Mouse (Mus musculus): ENCODE data around the gene Gmppa. TPM values are rescaled to one million over a fixed set of nuclear protein-coding genes. Genes with fewer than 3 reads are reported as not detected.

Gene Gmppa
- polyA plus RNA-seq, 1 experiment from 2014 or later = 88.5 TPM

- H3K4me2 ChIP-seq = no peak overlapping the region
- H3K27me3 ChIP-seq = no peaks in the 10 kb centered on the region
- H3K9me3 ChIP-seq = no peaks in the 10 kb centered on the region
- no peak overlapping the region for H3K9ac ChIP-seq
- peaks cover 25% of the 10 kb centered on the region for H3K4me1 ChIP-seq
- no peak overlapping the region for H3K27ac ChIP-seq
- no peak for ATAC-seq (ENCODE audit: borderline replicate concordance, extremely low read depth, low FRiP score, low TSS enrichment)
- 74% methylated on average over 8 of the region's 9 CpGs for WGBS
- no peak overlapping the region for H3K4me3 ChIP-seq
- no peaks in the 10 kb centered on the region for H3K36me3 ChIP-seq
Observed at GRCm38 (mm10) chr1:75438782-75439181, 3.1 kb downstream of the Gmppa start.

- H3K4me1 ChIP-seq = peaks cover 36% of the 10 kb centered on the region
- no peak overlapping the region for H3K4me2 ChIP-seq
- H3K27ac ChIP-seq = no peak overlapping the region
- H3K36me3 ChIP-seq = no peaks in the 10 kb centered on the region
- 90% methylated on average over 7 of the region's 7 CpGs for WGBS
- H3K9me3 ChIP-seq = no peaks in the 10 kb centered on the region
- H3K9ac ChIP-seq = no peak overlapping the region
- H3K27me3 ChIP-seq = peaks cover 13% of the 10 kb centered on the region
- ATAC-seq (ENCODE audit: borderline replicate concordance, extremely low read depth, low FRiP score, low TSS enrichment) = no peak
- no peak overlapping the region for H3K4me3 ChIP-seq
Observed at GRCm38 (mm10) chr1:75440661-75441060, 4.9 kb downstream of the Gmppa start.

GRCm38 (mm10) chr1:75441471-75441996, 5.8 kb downstream of the Gmppa start:
- Histone ChIP-seq H3K9ac (no peak overlapping the region), H3K4me1 (peaks cover 41% of the 10 kb centered on the region), H3K4me3 (no peak overlapping the region), H3K9me3 (no peaks in the 10 kb centered on the region), H3K27ac (no peak overlapping the region), H3K27me3 (peaks cover 21% of the 10 kb centered on the region), H3K4me2 (no peak overlapping the region), H3K36me3 (no peaks in the 10 kb centered on the region)
- ATAC-seq (ENCODE audit: borderline replicate concordance, extremely low read depth, low FRiP score, low TSS enrichment) = no peak
- WGBS = 85% methylated on average over 15 of the region's 15 CpGs

- Histone ChIP-seq H3K27ac (no peak overlapping the region), H3K27me3 (peaks cover 28% of the 10 kb centered on the region), H3K9me3 (no peaks in the 10 kb centered on the region), H3K4me3 (no peak overlapping the region), H3K36me3 (no peaks in the 10 kb centered on the region), H3K4me1 (peaks cover 43% of the 10 kb centered on the region), H3K9ac (no peak overlapping the region), H3K4me2 (no peak overlapping the region)
- ATAC-seq (ENCODE audit: borderline replicate concordance, extremely low read depth, low FRiP score, low TSS enrichment) = no peak
- WGBS = 71% methylated on average over 9 of the region's 9 CpGs
Observed at GRCm38 (mm10) chr1:75442171-75442570, 6.4 kb downstream of the Gmppa start.

- H3K4me1 ChIP-seq = peaks cover 49% of the 10 kb centered on the region
- no peaks in the 10 kb centered on the region for H3K36me3 ChIP-seq
- peaks cover 34% of the 10 kb centered on the region for H3K27me3 ChIP-seq
- WGBS = 54% methylated on average over 8 of the region's 8 CpGs
- H3K9me3 ChIP-seq = no peaks in the 10 kb centered on the region
- no peak overlapping the region for H3K9ac ChIP-seq
- ATAC-seq (ENCODE audit: borderline replicate concordance, extremely low read depth, low FRiP score, low TSS enrichment) = no peak
- no peak overlapping the region for H3K4me2 ChIP-seq
- no peak overlapping the region for H3K4me3 ChIP-seq
- H3K27ac ChIP-seq = no peak overlapping the region
Observed at GRCm38 (mm10) chr1:75442811-75443210, 7.1 kb downstream of the Gmppa start.

DNA sequence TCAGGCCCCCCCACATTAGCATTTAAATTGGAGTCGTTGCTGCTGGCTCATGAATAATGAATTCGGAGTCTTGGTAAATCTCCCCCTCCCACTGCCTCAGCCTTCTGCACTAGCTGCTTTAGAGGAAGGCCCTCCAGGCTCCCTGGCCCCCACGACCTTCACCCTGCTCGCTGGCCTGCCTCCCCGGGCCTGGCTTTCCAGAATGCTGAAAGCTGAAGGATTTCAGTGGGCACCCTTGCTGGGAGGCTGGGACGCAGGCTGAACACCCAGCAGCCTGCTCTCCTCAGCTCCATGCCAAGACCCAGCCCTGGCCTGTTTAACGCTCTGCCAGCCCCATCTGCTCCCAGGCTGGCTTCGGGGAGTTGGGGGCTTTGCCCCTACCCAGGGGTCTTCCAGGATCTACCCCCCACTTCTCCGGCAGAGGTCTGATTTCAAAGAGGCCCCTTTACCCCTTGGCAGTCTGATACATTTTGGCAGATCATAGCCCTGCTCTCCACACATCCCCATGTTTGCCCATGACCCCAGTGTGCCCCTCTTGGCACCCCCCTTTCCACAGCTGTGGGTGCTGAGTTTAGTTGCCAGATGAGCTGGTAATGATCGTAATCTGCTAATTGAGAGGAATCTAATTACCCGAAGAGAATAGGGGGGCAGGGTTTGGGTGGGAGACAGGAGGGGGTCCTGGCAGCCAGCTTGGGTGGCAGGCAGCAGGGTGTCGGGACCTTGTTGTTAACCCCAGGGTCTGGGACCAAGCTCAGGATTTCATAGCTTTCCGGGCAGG, 7.7 kb downstream of the Gmppa start:
- Histone ChIP-seq H3K27ac (no peak overlapping the region), H3K9me3 (no peaks in the 10 kb centered on the region), H3K36me3 (no peaks in the 10 kb centered on the region), H3K4me1 (peaks cover 55% of the 10 kb centered on the region), H3K27me3 (peaks cover 40% of the 10 kb centered on the region), H3K4me2 (no peak overlapping the region), H3K9ac (no peak overlapping the region), H3K4me3 (no peak overlapping the region)
- 46% methylated on average over 13 of the region's 13 CpGs for WGBS
- no peak for ATAC-seq (ENCODE audit: borderline replicate concordance, extremely low read depth, low FRiP score, low TSS enrichment)

DNA sequence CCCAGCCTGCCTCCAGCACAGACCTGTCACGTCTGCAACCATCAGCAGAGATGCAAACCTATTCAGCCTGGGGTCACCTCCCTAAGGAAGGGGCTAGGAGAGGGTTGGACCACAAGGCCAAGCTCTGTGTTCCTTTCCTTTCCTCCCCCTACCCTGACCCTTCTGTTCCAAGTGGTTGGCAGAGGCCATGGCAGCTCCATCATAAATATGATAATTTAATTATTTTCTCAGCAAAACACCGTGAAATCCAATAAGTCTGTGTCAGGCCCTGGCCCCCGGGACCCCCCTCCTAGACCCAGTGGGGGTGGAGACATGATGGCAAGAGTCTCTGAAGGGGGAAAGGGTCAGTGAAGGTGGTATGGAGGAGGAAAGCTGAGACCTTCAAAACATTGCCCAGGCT, 8.5 kb downstream of the Gmppa start:
- H3K36me3 ChIP-seq = no peaks in the 10 kb centered on the region
- no peak overlapping the region for H3K27ac ChIP-seq
- no peak overlapping the region for H3K9ac ChIP-seq
- no peaks in the 10 kb centered on the region for H3K9me3 ChIP-seq
- H3K4me2 ChIP-seq = no peak overlapping the region
- ATAC-seq (ENCODE audit: borderline replicate concordance, extremely low read depth, low FRiP score, low TSS enrichment) = no peak
- H3K27me3 ChIP-seq = peaks cover 47% of the 10 kb centered on the region
- H3K4me3 ChIP-seq = no peak overlapping the region
- peaks cover 61% of the 10 kb centered on the region for H3K4me1 ChIP-seq
- WGBS = 39% methylated on average over 3 of the region's 3 CpGs

GRCm38 (mm10) chr1:75445141-75445701, 9.5 kb downstream of the Gmppa start:
- peaks cover 57% of the 10 kb centered on the region for H3K27me3 ChIP-seq
- H3K9ac ChIP-seq = no peak overlapping the region
- H3K27ac ChIP-seq = no peak overlapping the region
- ATAC-seq (ENCODE audit: borderline replicate concordance, extremely low read depth, low FRiP score, low TSS enrichment) = peak; percentile 21; the same call in 1 of the 2 replicates
- peak overlapping the region; percentile 33 for H3K4me2 ChIP-seq
- no peak overlapping the region for H3K4me3 ChIP-seq
- 10% methylated on average over 9 of the region's 9 CpGs for whole genome bisulfite sequencing
- no peaks in the 10 kb centered on the region for H3K9me3 ChIP-seq
- H3K4me1 ChIP-seq = peaks cover 71% of the 10 kb centered on the region
- no peaks in the 10 kb centered on the region for H3K36me3 ChIP-seq

DNA sequence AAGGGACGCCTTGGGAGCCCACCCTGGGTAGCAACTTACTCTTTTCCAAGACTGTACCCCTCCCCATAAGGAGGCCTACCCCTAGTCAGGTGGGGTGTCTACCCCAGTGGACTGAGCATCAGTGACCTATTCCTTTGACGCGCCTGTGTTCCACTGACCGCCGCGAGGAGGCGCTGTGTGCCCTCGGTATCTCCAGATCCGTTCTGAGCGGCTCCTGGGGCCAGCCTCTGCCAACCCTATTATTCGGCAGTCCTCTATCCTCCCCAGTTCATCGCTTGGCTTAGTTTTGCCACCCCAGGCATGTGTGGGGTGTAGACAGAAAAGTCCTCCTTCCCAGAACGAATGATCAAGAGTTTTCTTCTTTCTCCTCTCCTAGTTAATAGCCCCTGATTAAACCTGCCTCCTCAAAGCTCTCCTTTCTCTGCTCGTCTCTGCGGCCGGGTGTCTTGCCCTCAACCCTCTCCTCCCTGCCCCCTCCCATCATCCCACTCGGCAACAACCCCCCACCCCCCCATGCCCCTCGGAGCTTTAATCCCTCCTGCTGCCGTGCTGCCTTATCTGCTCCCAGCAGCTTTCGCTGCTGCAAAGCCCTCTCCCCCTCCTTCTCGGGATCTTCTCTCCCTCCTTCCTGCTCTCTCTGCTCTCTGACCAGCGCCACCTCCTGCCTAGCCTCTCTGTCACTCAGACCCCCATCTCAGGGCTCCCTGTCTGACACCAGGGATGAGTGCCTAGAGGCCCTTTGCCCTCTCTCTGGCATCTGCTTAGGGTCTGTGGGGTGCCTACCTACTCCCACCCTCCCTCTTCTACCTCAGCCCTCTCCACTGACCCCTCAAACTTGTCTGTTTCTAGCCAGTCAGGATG, 10.3 kb downstream of the Gmppa start:
- H3K4me3 ChIP-seq = peak overlapping the region; percentile 9; the same call in 1 of the 2 replicates
- peak overlapping the region; percentile 43 for H3K4me2 ChIP-seq
- WGBS = 1% methylated on average over 22 of the region's 22 CpGs
- peaks cover 64% of the 10 kb centered on the region for H3K27me3 ChIP-seq
- no peak overlapping the region for H3K9ac ChIP-seq
- no peaks in the 10 kb centered on the region for H3K36me3 ChIP-seq
- no peaks in the 10 kb centered on the region for H3K9me3 ChIP-seq
- H3K27ac ChIP-seq = peak overlapping the region; percentile 18; the same call in 1 of the 2 replicates
- peaks cover 79% of the 10 kb centered on the region for H3K4me1 ChIP-seq
- peak; percentile 12; the same call in 1 of the 2 replicates for ATAC-seq (ENCODE audit: borderline replicate concordance, extremely low read depth, low FRiP score, low TSS enrichment)

GRCm38 (mm10) chr1:75446656-75447055, 10.9 kb downstream of the Gmppa start:
- H3K9me3 ChIP-seq = no peaks in the 10 kb centered on the region
- H3K9ac ChIP-seq = no peak overlapping the region
- WGBS = 3% methylated on average over 19 of the region's 20 CpGs
- peaks cover 71% of the 10 kb centered on the region for H3K27me3 ChIP-seq
- peak overlapping the region; percentile 43; the same call in 1 of the 2 replicates for H3K4me2 ChIP-seq
- no peak overlapping the region for H3K4me3 ChIP-seq
- no peak for ATAC-seq (ENCODE audit: borderline replicate concordance, extremely low read depth, low FRiP score, low TSS enrichment)
- peaks cover 82% of the 10 kb centered on the region for H3K4me1 ChIP-seq
- no peaks in the 10 kb centered on the region for H3K36me3 ChIP-seq
- H3K27ac ChIP-seq = peak overlapping the region; percentile 18; the same call in 1 of the 2 replicates

GRCm38 (mm10) chr1:75447265-75448051, 11.7 kb downstream of the Gmppa start:
- no peak for ATAC-seq (ENCODE audit: borderline replicate concordance, extremely low read depth, low FRiP score, low TSS enrichment)
- H3K9me3 ChIP-seq = no peaks in the 10 kb centered on the region
- H3K9ac ChIP-seq = no peak overlapping the region
- H3K36me3 ChIP-seq = no peaks in the 10 kb centered on the region
- H3K27ac ChIP-seq = no peak overlapping the region
- peaks cover 77% of the 10 kb centered on the region for H3K4me1 ChIP-seq
- peak overlapping the region; percentile 4; the same call in 1 of the 2 replicates for H3K4me2 ChIP-seq
- H3K4me3 ChIP-seq = no peak overlapping the region
- peaks cover 79% of the 10 kb centered on the region for H3K27me3 ChIP-seq
- WGBS = 4% methylated on average over 10 of the region's 10 CpGs

Data from lung, embryonic 15.5 days (tissue).